12 mouse cellular contexts compared by ENCODE assay signal in genomic region chr17:7068997-7069539, GRCm38 (mm10). TPM values are rescaled to one million over a fixed set of nuclear protein-coding genes. Genes with fewer than 3 reads are reported as not detected.
"Had no signal": no experiment of that assay in that cellular context is flagged by ENCODE, and none has a peak within 500 bp of the region (broad histone marks: within the 10 kb centered on the region; RNA-seq: fewer than 3 reads in every experiment).

No protein-coding gene starts in this region.

RNA-seq across cellular contexts. Expression of gene Gm1604a, which starts 43.7 kb away (rescaled TPM):
- total RNA-seq: monocyte, adult 5-6 weeks had no signal
- polyA plus RNA-seq: lung, embryonic 14.5 days; lung, embryonic 16.5 days; midbrain, embryonic 10.5 days; midbrain, embryonic 13.5 days; neural tube, embryonic 12.5 days; neural tube, embryonic 14.5 days; small intestine, adult 2 months; stomach, embryonic 14.5 days; stomach, embryonic 16.5 days; testis, adult 2 months; urinary bladder, adult 2 months had no signal
